Mouse (Mus musculus): ENCODE results near the gene Gm20388. TPM values are rescaled to one million over a fixed set of nuclear protein-coding genes. Genes with fewer than 3 reads are reported as not detected.
A peak's percentile ranks its signal among the peaks of the same experiment; 100 is the strongest.

Gene Gm20388
- polyA plus RNA-seq, 1 experiment from 2014 or later = not detected

DNA sequence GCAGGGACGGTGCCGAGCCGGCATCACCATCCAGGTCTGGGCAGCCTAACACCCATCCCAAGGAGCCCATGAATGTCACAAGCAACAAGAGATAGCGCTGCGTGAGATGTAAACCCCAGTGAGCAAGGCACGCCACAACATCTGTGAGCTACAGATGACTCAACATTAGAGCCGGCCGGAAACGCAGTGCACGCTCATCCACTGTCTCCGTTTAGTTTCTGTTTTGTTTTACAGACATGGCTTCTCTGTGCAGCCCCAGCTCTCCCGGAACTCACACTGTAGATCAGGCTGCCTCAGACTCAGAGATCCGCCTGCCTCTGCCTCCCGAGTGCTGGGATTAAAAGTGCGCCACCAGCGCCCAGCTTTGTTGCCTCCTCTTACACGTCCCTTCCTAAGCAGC is 3376.7 kb downstream of the Gm20388 start:
- no peak for DNase-seq (ENCODE audit: low spot score)
- Histone ChIP-seq H3K4me1 (ENCODE audit: control insufficient read depth, insufficient read depth, low read length) (no peaks in the 10 kb centered on the region), H3K9me3 (ENCODE audit: control insufficient read depth, low read length) (no peaks in the 10 kb centered on the region), H3K36me3 (ENCODE audit: control insufficient read depth, insufficient read depth, low read length) (peaks cover 15% of the 10 kb centered on the region), H3K27ac (replicated peaks; ENCODE audit: low read depth, low read length) (no peak overlapping the region), H3K4me3 (ENCODE audit: low read depth, low read length) (no peak overlapping the region), H3K4me2 (ENCODE audit: low read depth, severe bottlenecking) (no peak overlapping the region), H3K9ac (ENCODE audit: low read length) (no peak overlapping the region), H3K27me3 (ENCODE audit: control insufficient read depth, insufficient read depth, low read length) (no peaks in the 10 kb centered on the region)
- WGBS = 92% methylated on average over 17 of the region's 17 CpGs
- ATAC-seq (ENCODE audit: insufficient number of reproducible peaks, low FRiP score, low TSS enrichment, low read depth) = no peak

- Histone ChIP-seq H3K4me3 (ENCODE audit: low read depth, low read length) (no peak overlapping the region), H3K4me1 (ENCODE audit: control insufficient read depth, insufficient read depth, low read length) (no peaks in the 10 kb centered on the region), H3K27me3 (ENCODE audit: control insufficient read depth, insufficient read depth, low read length) (no peaks in the 10 kb centered on the region), H3K9me3 (ENCODE audit: control insufficient read depth, low read length) (no peaks in the 10 kb centered on the region), H3K9ac (ENCODE audit: low read length) (no peak overlapping the region), H3K36me3 (ENCODE audit: control insufficient read depth, insufficient read depth, low read length) (peaks cover 16% of the 10 kb centered on the region; the same call in 1 of the 2 replicates), H3K4me2 (ENCODE audit: low read depth, severe bottlenecking) (no peak overlapping the region), H3K27ac (replicated peaks; ENCODE audit: low read depth, low read length) (no peak overlapping the region)
- ATAC-seq (ENCODE audit: insufficient number of reproducible peaks, low FRiP score, low TSS enrichment, low read depth) = no peak
- 85% methylated on average over 4 of the region's 4 CpGs for WGBS
- DNase-seq (ENCODE audit: low spot score) = no peak
These were observed 3379.5 kb downstream of the Gm20388 start for GRCm38 (mm10) chr8:123290166-123290565.

DNA sequence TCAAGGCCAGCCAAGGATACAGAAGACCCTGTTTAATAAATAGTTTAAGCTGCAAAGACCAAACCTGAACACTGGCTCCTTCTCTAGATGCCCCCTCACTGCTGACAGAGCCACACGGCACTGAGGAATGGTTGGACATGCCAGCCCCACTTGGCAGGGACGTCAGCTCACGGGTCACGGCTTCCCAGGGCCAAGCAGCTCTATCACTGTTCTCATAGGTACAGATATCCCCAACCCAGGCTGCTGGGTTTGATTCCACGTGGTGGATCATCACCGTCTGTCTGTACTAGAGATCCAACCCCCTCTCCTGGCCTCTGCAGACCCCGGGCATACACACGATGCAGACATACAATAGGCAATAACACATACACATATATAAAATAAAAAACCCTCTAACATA is 3380.0 kb downstream of the Gm20388 start:
- Histone ChIP-seq H3K27ac (replicated peaks; ENCODE audit: low read depth, low read length) (no peak overlapping the region), H3K27me3 (ENCODE audit: control insufficient read depth, insufficient read depth, low read length) (no peaks in the 10 kb centered on the region), H3K36me3 (ENCODE audit: control insufficient read depth, insufficient read depth, low read length) (peaks cover 16% of the 10 kb centered on the region; the same call in 1 of the 2 replicates), H3K9ac (ENCODE audit: low read length) (no peak overlapping the region), H3K4me3 (ENCODE audit: low read depth, low read length) (no peak overlapping the region), H3K4me1 (ENCODE audit: control insufficient read depth, insufficient read depth, low read length) (no peaks in the 10 kb centered on the region), H3K9me3 (ENCODE audit: control insufficient read depth, low read length) (no peaks in the 10 kb centered on the region), H3K4me2 (ENCODE audit: low read depth, severe bottlenecking) (no peak overlapping the region)
- WGBS = 93% methylated on average over 8 of the region's 8 CpGs
- DNase-seq (ENCODE audit: low spot score) (no peak), ATAC-seq (ENCODE audit: insufficient number of reproducible peaks, low FRiP score, low TSS enrichment, low read depth) (no peak)

GRCm38 (mm10) chr8:123291716-123292115 is 3381.1 kb downstream of the Gm20388 start:
- Histone ChIP-seq H3K4me1 (ENCODE audit: control insufficient read depth, insufficient read depth, low read length) (no peaks in the 10 kb centered on the region), H3K36me3 (ENCODE audit: control insufficient read depth, insufficient read depth, low read length) (peaks cover 16% of the 10 kb centered on the region; the same call in 1 of the 2 replicates), H3K27me3 (ENCODE audit: control insufficient read depth, insufficient read depth, low read length) (no peaks in the 10 kb centered on the region), H3K27ac (replicated peaks; ENCODE audit: low read depth, low read length) (no peak overlapping the region), H3K9ac (ENCODE audit: low read length) (no peak overlapping the region), H3K9me3 (ENCODE audit: control insufficient read depth, low read length) (no peaks in the 10 kb centered on the region), H3K4me3 (ENCODE audit: low read depth, low read length) (no peak overlapping the region), H3K4me2 (ENCODE audit: low read depth, severe bottlenecking) (no peak overlapping the region)
- 85% methylated on average over 8 of the region's 8 CpGs for WGBS
- no peak for DNase-seq (ENCODE audit: low spot score)
- ATAC-seq (ENCODE audit: insufficient number of reproducible peaks, low FRiP score, low TSS enrichment, low read depth) = no peak

GRCm38 (mm10) chr8:123292281-123292680 is 3381.6 kb downstream of the Gm20388 start:
- no peaks in the 10 kb centered on the region for H3K27me3 ChIP-seq (ENCODE audit: control insufficient read depth, insufficient read depth, low read length)
- no peak overlapping the region for H3K4me2 ChIP-seq (ENCODE audit: low read depth, severe bottlenecking)
- ATAC-seq (ENCODE audit: insufficient number of reproducible peaks, low FRiP score, low TSS enrichment, low read depth) (no peak), DNase-seq (ENCODE audit: low spot score) (no peak)
- 89% methylated on average over 3 of the region's 3 CpGs for WGBS
- no peaks in the 10 kb centered on the region for H3K9me3 ChIP-seq (ENCODE audit: control insufficient read depth, low read length)
- H3K4me3 ChIP-seq (ENCODE audit: low read depth, low read length) = no peak overlapping the region
- no peak overlapping the region for H3K27ac ChIP-seq (replicated peaks; ENCODE audit: low read depth, low read length)
- peaks cover 16% of the 10 kb centered on the region; the same call in 1 of the 2 replicates for H3K36me3 ChIP-seq (ENCODE audit: control insufficient read depth, insufficient read depth, low read length)
- no peak overlapping the region for H3K9ac ChIP-seq (ENCODE audit: low read length)
- no peaks in the 10 kb centered on the region for H3K4me1 ChIP-seq (ENCODE audit: control insufficient read depth, insufficient read depth, low read length)

DNA sequence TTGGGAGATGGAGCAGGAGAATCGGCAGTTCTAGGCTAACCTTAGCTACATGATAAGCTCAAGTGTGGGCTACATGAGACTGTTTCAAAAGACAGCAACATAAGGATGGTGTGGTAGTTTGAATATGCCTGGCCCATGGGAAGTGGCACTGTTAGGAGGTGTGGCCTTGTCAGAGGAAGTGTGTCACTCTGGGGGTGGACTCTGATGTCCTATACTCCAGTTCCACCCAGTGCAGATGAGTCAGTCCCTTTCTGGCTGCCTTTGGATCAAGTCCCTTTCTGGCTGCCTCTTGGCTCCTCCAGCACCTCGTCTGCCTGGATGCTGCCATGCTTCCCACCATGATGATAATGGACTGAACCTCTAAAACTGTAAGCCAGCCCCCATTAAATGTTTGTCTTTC is 3382.1 kb downstream of the Gm20388 start:
- Histone ChIP-seq H3K27me3 (ENCODE audit: control insufficient read depth, insufficient read depth, low read length) (no peaks in the 10 kb centered on the region), H3K9ac (ENCODE audit: low read length) (no peak overlapping the region), H3K4me3 (ENCODE audit: low read depth, low read length) (no peak overlapping the region), H3K36me3 (ENCODE audit: control insufficient read depth, insufficient read depth, low read length) (peaks cover 16% of the 10 kb centered on the region; the same call in 1 of the 2 replicates), H3K27ac (replicated peaks; ENCODE audit: low read depth, low read length) (no peak overlapping the region), H3K9me3 (ENCODE audit: control insufficient read depth, low read length) (no peaks in the 10 kb centered on the region), H3K4me1 (ENCODE audit: control insufficient read depth, insufficient read depth, low read length) (no peaks in the 10 kb centered on the region), H3K4me2 (ENCODE audit: low read depth, severe bottlenecking) (no peak overlapping the region)
- ATAC-seq (ENCODE audit: insufficient number of reproducible peaks, low FRiP score, low TSS enrichment, low read depth) (no peak), DNase-seq (ENCODE audit: low spot score) (no peak)
- WGBS = 92% methylated on average over 2 of the region's 2 CpGs

DNA sequence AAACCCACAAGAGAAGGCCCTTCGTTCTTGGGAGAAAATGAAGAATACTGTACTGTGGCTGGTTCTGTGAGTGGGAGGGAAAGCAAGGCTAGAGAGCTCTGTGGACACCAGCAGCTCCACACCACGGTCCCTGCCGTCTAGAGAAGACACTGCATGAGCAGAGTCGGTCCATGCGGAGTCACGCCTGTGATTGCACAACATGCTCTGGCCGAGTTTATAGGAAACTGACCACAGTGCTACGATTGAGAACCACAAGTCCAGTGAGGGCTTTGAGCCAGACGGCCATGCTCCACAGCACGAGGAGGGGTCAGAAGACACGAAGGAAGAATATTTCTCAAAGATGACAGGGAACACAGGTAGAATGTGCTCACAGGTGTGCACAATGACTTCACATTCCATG is 3387.7 kb downstream of the Gm20388 start:
- H3K27ac ChIP-seq (replicated peaks; ENCODE audit: low read depth, low read length) = no peak overlapping the region
- H3K4me1 ChIP-seq (ENCODE audit: control insufficient read depth, insufficient read depth, low read length) = no peaks in the 10 kb centered on the region
- no peak overlapping the region for H3K4me3 ChIP-seq (ENCODE audit: low read depth, low read length)
- no peaks in the 10 kb centered on the region for H3K9me3 ChIP-seq (ENCODE audit: control insufficient read depth, low read length)
- H3K36me3 ChIP-seq (ENCODE audit: control insufficient read depth, insufficient read depth, low read length) = peaks cover 5% of the 10 kb centered on the region
- H3K9ac ChIP-seq (ENCODE audit: low read length) = no peak overlapping the region
- H3K4me2 ChIP-seq (ENCODE audit: low read depth, severe bottlenecking) = no peak overlapping the region
- 95% methylated on average over 11 of the region's 11 CpGs for WGBS
- no peak for DNase-seq (ENCODE audit: low spot score)
- no peak for ATAC-seq (ENCODE audit: insufficient number of reproducible peaks, low FRiP score, low TSS enrichment, low read depth)
- no peaks in the 10 kb centered on the region for H3K27me3 ChIP-seq (ENCODE audit: control insufficient read depth, insufficient read depth, low read length)

DNA sequence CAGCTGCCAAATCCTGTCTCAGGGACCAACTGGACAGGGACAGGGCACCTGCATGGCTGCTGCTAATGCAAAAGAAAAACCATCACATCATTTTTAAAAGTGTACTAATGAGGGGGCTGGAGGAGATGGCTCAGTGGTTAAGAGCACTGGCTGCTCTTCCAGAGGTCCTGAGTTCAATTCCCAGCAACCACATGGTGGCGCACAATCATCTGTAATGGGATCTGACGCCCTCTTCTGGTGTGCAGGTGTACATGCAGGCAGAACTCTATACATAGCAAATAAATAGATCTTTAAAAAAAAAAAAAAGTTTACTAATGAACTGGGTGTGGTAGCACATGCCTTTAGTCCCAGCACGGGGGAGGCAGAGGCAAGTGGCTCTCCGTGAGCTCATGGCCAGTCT is 3398.1 kb downstream of the Gm20388 start:
- DNase-seq (ENCODE audit: low spot score) = no peak
- no peak overlapping the region for H3K4me2 ChIP-seq (ENCODE audit: low read depth, severe bottlenecking)

DNA sequence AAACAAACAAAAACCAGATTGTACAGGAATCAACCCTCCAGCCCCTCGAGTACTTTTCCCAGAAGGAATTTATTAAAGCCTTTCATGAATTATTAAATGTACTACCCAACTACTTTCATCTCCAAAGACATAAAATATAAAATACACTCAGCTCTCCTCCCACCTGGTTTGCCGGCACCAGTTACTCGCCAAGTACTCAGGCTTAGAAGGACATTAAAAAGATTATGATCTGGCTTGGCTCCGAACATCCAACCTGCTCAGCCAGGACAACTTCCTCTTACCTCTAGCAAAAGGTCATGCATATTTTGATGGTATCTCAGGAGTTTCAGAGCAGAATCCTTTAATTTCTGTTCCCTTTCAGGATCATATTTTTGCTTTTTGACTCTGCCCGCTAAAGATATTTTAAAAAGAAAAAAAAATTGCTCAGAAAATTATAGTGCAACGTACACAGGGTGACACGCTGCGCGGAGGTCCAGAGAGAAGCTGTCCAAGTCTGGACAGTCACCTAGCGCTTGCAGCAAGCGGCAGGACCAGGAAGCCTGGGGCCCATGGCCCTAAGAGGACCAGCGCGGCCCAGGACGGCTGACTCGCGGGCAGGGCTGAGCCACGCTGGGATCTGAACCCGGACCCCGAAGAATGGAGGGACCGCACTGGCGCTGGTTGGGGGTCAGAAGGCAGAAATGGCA is 3407.3 kb downstream of the Gm20388 start:
- H3K27me3 ChIP-seq (ENCODE audit: control insufficient read depth, insufficient read depth, low read length) = no peaks in the 10 kb centered on the region
- no peaks in the 10 kb centered on the region for H3K9me3 ChIP-seq (ENCODE audit: control insufficient read depth, low read length)
- ATAC-seq (ENCODE audit: insufficient number of reproducible peaks, low FRiP score, low TSS enrichment, low read depth) = peak; percentile 68
- 0 out of 2 replicates have a peak, but pooled peaks cover 6% of the 10 kb centered on the region for H3K4me1 ChIP-seq (ENCODE audit: control insufficient read depth, insufficient read depth, low read length)
- no peak for DNase-seq (ENCODE audit: low spot score)
- H3K4me3 ChIP-seq (ENCODE audit: low read depth, low read length) = peak overlapping the region; percentile 63
- H3K9ac ChIP-seq (ENCODE audit: low read length) = peak overlapping the region; percentile 75
- 5% methylated on average over 21 of the region's 21 CpGs for WGBS
- H3K36me3 ChIP-seq (ENCODE audit: control insufficient read depth, insufficient read depth, low read length) = no peaks in the 10 kb centered on the region
- peak overlapping the region; percentile 58 for H3K4me2 ChIP-seq (ENCODE audit: low read depth, severe bottlenecking)
- no peak overlapping the region for H3K27ac ChIP-seq (replicated peaks; ENCODE audit: low read depth, low read length)

More for the DNA sequence above, 3398.1 kb downstream of the Gm20388 start:
- H3K27me3 ChIP-seq (ENCODE audit: control insufficient read depth, insufficient read depth, low read length) = no peaks in the 10 kb centered on the region
- no peak overlapping the region for H3K9ac ChIP-seq (ENCODE audit: low read length)
- 71% methylated on average over 4 of the region's 4 CpGs for WGBS
- H3K27ac ChIP-seq (replicated peaks; ENCODE audit: low read depth, low read length) = no peak overlapping the region
- no peak for ATAC-seq (ENCODE audit: insufficient number of reproducible peaks, low FRiP score, low TSS enrichment, low read depth)
- H3K36me3 ChIP-seq (ENCODE audit: control insufficient read depth, insufficient read depth, low read length) = peaks cover 8% of the 10 kb centered on the region
- no peaks in the 10 kb centered on the region for H3K4me1 ChIP-seq (ENCODE audit: control insufficient read depth, insufficient read depth, low read length)
- H3K4me3 ChIP-seq (ENCODE audit: low read depth, low read length) = no peak overlapping the region
- H3K9me3 ChIP-seq (ENCODE audit: control insufficient read depth, low read length) = no peaks in the 10 kb centered on the region
